In genomic region chr4:58491742-58492141, GRCm38 (mm10) we compare ENCODE assay signal across 14 mouse cellular contexts.
"Had no signal": no experiment of that assay in that cellular context is flagged by ENCODE, and none has a peak within 500 bp of the region (broad histone marks: within the 10 kb centered on the region; RNA-seq: fewer than 3 reads in every experiment).

No protein-coding gene starts in this region.

- H3K9me3 ChIP-seq: liver, embryonic 13.5 days had no signal

- H3K4me3 ChIP-seq: left cerebral cortex, adult 2 months; liver, embryonic 13.5 days had no signal

- H3K4me1 ChIP-seq: liver, embryonic 13.5 days had no signal

- H3K36me3 ChIP-seq: liver, embryonic 13.5 days had no signal

- H3K9ac ChIP-seq: liver, embryonic 13.5 days had no signal

- H3K4me2 ChIP-seq: liver, embryonic 13.5 days; midbrain, embryonic 11.5 days had no signal

- H3K27me3 ChIP-seq: liver, embryonic 13.5 days had no signal

- H3K27ac ChIP-seq: kidney, postnatal 0 days; left cerebral cortex, adult 2 months; liver, embryonic 13.5 days had no signal

- DNase-seq: kidney, adult 2 months; kidney, postnatal 4 days; layer of hippocampus, postnatal 36 days; liver, embryonic 13.5 days; lung, adult 2 months; lung, postnatal 14 days; lung, postnatal 4 days; midbrain, embryonic 14.5 days; right cerebral cortex, postnatal 25 days; thymus, adult 18-20 months; thymus, postnatal 4 days had no signal
